Mouse (Mus musculus): ENCODE results near the gene Ganab.
"Not testable (repeated sequence)": the region's sequence is repeated elsewhere in the genome, so short reads cannot be mapped to it uniquely, and the experiment has no call there.

Gene Ganab

DNA sequence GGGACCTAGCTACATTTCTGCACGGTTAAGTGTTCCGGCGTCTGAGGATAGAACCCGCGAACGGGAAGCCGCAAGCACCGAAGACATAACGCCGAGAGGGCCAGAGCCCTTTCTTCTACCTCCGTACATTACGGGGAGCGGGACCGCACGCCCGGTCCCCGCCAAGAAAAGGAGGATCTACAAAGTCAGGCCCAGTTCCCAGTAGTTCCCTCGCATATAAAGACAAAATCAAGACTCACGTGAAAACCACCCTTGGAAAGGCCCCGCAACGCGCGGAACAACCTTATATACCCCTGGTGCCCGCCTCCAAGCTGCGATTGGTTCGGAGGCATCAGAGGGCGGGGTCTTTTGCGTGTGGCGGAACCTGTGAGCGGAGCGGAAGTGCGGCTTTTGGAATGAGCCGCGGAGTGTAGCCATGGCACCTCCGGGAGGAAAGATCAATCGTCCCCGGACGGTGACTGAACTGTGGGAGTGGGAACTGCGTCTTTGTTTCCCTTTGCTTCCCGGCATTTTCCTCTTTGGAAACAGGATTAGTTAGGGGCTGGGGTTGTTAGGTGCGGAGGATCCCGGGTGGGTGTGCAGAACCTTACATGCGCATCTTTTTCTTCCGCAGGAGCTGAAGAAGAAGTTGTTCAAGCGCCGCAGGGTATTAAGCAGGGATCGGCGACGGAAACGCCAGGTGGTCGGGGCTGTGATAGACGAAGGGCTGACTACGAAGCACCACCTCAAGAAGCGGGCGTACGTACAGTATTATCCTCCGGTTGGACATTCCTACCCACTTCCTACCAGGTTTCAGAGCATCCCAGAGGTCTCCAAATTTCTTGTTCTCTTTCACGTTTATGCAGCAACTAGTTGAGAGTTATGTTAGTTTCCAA lies 9.1 kb upstream of the Ganab start, which contains the start of the genes 1810009A15Rik and Gm49416:
1810009A15Rik (plus strand) TSS at position 343 of the 875 bp plus-strand sequence.
Gm49416 (plus strand) TSS at position 416 of the 875 bp plus-strand sequence.
- peak; percentile 95 for DNase-seq (ENCODE audit: low read depth)

DNA sequence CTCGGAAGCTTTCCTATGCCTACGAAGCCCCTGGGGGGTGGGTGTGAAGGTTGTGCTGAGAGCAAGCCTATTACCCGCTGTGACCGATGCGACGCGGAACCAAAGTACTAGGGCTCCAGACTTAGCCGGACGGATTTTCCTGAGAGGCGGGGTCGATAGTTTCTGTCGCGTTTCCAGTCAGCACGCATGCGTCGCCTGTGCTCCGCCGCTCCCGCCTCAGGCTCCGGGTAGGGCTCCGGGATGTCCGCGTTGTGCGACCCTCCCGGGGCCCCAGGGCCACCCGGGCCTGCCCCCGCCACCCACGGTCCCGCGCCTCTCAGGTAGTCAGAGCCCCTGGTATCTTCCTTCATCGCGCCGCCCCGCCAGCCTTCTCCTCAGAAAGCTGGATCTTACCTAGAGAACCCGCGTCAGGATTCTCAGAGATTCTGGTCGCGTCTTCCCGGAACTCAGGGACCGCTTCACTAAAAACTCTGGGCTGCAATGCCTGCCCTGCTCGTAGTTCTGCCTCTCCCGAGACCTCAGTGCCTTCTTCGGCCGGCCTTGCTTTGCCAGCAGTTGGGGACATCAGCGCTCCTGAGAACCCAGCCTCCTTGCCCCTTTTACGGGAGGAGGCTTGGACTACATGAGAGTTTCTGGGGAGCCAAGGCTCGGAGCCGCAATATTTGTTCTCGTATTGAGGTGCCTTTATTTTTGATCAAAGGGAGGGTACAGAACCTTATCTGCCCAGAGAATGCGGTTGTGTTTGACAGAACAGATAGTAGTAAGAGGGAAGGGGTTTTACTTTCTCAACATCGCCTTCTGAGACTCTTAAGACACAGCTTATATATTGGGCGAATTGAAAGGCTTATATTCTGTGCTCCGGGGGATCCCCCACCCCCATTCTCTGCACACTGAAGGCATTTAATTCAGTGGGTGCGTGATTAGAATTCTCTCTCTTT lies 4.8 kb upstream of the Ganab start, which contains the start of gene Ints5:
Ints5 (plus strand) TSS at position 177 of the 938 bp plus-strand sequence.
- peak; percentile 90 for DNase-seq (ENCODE audit: low read depth)

DNA sequence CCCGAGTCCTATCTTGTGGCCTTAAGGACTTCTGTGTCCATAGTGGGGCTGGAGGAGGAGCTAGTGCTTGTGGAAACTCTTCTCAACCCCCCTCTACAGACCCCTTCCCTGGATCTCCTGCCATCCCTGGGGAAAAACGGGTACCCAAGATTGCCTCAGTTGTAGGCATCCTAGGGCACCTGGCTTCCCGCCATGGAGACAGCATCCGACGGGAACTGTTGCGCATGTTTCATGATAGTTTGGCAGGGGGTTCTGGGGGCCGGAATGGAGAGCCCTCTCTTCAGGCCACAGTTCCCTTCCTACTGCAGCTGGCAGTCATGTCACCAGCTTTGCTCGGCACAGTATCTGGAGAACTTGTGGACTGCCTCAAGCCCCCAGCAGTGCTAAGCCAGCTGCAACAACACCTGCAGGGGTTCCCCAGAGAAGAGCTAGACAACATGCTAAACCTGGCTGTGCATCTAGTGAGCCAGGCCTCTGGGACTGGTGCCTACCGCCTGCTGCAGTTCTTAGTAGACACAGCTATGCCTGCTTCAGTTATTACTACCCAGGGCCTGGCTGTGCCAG lies 2.4 kb upstream of the Ganab start:
- DNase-seq (ENCODE audit: low read depth) = no peak

DNA sequence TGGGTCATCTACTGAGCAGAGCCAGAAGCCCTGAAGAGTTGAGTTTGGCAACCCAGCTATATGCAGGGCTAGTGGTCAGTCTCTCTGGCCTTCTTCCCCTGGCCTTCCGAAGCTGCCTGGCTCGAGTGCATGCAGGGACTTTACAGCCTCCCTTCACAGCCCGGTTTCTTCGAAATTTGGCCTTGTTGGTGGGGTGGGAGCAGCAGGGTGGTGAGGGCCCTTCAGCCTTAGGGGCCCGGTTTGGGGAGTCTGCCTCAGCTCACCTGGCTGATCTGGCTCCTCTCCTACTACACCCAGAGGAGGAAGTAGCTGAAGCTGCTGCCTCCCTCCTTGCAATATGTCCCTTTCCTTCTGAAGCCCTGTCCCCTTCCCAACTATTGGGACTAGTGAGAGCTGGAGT lies 1.6 kb upstream of the Ganab start:
- not testable (repeated sequence) for DNase-seq (ENCODE audit: low read depth)

DNA sequence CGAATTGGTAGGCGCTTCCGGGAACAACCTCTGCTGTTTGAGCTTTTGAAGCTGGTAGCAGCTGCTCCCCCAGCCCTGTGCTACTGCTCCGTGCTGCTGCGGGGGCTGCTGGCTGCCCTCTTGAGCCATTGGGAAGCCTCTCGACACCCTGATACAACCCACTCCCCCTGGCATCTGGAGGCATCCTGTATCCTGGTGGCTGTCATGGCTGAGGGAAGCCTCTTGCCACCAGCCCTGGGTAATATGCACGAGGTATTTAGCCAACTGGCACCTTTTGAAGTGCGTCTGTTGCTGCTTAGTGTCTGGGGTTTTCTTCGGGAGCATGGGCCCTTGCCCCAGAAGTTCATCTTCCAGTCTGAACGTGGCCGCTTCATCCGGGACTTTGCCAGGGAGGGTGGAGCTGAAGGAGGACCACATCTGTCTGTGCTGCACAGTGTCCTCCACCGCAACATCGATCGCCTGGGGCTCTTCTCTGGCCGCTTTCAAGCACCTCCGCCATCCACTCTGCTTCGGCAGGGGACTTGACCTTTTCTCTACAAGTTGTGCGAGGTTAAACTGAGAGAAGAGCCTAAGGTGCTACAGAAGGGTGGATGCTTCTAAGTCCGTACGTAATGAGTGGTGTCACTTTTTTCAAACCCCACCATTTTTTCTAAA lies 533 bp upstream of the Ganab start:
- DNase-seq (ENCODE audit: low read depth) = not testable (repeated sequence)

DNA sequence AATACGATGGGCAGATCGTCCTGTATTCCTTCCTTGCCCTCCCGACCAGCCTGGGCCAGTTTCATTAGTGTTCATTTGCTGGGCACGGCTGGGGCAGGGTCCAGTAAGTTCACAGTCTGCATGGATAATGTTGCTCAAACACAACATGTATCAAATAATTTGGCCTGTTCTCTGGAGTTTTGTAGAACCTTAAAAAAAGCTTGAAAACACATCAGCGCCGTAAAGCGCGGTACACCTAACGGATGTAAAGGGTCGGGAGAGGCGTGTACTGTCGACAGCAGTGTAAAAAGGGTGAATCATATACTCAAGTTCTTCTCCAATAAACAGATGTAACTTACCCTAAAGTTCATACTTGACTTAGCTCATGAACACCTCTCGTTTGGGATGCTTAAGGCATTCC lies 705 bp downstream of the Ganab start:
- no peak for DNase-seq (ENCODE audit: low read depth)

DNA sequence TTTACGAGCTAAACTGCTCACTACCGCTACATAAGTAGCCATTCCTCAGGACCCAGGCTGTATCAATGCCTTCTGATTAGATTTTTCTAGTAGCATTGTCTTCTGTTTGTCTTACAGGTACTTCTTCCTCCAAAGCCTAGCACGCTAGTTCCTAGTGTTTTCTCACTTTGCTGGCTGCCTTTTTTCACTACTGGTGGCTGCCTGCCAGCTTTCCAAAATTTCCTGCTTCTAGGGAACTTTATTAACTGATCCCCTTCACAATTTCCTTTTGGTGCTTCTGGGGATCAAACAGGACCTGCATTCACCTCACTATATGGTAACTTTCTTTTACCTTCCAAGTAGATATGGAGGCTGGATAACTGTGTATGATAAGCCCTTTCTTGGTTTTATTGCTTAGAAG lies 1.2 kb downstream of the Ganab start:
- DNase-seq (ENCODE audit: low read depth) = no peak

DNA sequence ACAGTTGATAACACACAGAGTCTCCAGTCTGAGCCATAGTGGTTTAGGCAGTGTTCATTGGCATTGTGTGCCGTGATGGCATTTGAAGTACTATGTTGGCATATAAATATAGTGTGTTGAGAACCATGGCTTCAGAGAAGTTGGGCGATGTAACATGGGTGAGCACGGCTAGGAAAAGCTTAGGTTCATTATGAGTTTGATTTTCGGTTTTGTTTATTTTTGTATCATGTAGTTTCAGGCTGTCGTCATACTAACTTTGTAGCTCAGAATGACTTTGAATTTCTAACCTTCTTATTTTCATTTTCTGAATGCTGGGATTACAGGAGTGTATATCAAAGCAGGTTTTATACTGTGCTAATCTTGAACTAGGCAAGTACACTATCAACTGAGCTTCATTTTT lies 5.5 kb downstream of the Ganab start:
- no peak for DNase-seq (ENCODE audit: low read depth)

DNA sequence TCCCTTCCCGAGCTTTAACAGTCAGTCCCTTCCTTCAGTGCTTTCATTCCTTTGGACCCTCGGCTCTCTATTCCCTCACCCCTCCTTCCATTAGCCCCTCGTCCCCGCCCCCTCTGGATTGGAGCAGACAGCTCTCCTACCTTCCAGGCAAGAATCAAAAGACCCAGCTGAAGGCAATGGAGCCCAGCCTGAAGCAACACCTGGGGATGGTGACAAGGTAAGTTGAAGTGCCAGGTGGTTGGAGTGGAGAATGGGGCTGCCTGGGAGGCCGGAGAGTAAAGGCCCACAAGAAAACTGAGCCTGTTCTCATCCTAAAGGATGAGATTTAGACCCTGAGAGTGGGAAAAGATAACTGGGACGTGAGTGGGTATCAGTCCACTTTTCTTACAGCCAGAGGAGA lies 10.7 kb downstream of the Ganab start:
- DNase-seq (ENCODE audit: low read depth) = no peak

DNA sequence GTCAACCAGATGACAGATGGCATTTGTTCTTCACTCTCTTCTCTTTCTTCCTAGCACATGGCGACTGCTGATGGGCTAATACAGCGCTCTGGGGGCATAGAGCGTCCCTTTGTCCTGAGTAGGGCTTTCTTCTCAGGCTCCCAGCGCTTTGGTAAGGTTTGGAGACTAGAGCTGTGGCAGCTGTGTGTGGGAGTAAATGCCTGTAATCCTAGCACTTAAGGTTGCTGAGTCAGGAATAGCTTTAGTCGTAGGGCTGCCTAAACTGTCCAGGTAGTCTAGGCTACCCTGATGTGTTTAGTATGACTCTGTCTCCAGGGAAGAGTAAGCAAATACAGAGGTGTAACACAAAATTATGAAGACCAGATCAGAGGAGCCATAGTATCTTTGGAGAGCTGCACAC lies 13.9 kb downstream of the Ganab start:
- no peak for DNase-seq (ENCODE audit: low read depth)

DNA sequence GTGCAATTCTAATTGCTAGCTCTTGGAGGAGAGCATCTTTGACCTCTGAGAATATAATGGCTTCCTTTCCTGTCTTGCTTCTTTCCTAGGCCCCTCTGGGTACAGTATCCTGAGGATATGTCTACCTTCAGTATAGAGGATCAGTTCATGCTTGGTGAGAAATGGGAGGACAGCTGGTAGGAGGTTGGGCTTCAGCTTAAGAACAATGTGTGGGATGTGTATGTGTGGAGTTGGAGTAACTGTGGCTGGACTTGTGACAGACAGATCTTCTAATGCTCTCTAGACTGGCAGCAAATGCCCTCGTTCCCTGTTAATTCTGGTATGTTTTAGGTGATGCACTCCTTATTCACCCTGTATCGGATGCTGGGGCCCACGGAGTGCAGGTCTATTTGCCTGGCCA lies 16.3 kb downstream of the Ganab start:
- no peak for DNase-seq (ENCODE audit: low read depth)

DNA sequence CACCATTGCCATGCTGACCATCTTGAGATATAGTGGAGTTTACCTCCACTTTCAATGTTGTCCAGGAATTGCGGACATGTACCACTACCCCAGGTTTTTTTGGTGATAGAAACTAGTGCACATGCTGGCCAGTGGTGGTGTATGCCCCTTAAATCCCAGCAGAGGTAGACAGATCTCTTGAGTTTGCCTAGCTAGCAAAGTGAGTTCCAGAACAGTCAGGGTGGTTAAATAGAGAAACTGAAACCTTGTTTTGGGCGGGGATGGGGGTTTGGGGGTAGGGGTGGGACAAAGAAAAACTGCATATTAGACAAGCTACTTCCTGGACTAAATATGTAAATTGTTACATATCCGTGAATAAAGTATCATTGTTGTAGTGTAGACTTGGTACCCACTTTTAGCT lies 21.1 kb downstream of the Ganab start:
- DNase-seq (ENCODE audit: low read depth) = no peak

DNA sequence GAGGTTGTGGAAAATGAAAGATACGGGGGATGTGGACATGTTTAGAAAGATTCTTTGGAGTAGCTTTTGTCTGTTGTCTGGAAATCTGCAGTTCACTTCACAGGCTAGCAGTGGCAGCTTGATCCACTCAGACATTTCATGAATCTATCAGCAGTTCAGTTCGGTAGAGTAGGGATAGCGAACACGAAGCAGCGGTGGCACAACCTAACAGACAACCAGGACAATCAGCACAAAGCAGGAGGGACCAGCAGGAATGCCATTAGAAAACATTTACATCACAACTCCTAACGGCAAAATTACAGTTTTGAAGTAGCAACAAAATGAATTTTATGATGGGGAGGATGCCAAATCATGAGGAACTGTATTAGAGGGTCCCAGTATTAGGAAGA lies 21.8 kb downstream of the Ganab start:
- DNase-seq (ENCODE audit: low read depth) = no peak

DNA sequence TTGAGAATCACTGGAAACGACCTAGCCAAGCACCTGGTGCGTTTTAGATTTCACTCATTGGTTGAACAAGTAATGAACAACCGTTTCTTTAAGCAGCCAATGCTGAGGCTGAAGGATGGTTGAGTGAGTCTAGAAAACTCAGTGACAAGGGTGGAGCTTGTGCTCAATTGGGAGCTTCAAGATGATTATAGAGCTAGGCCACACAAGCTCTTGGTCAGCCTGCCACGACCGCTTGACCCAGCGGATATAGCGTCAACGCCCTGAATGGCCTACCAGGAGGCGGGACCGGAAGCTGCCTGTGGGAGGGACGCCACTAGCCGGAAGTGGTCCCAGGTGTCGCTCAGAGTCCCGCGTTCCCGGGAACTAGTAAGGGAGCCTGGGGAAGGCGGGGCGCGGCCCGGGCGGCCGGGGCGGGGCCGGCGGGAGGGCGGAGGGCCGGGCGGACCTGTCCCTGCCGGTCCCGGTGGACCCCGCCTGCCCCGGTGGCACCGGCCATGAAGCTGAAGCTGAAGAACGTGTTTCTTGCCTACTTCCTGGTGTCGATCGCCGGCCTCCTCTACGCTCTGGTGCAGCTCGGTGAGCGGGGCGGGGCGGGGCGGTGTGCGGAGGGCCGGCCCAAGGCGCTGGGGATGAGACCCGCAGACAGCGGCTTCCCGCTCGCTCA lies 22.3 kb downstream of the Ganab start, which contains the start of gene B3gat3:
B3gat3 (plus strand) TSS at position 302 of the 664 bp plus-strand sequence.
- peak; percentile 85 for DNase-seq (ENCODE audit: low read depth)

DNA sequence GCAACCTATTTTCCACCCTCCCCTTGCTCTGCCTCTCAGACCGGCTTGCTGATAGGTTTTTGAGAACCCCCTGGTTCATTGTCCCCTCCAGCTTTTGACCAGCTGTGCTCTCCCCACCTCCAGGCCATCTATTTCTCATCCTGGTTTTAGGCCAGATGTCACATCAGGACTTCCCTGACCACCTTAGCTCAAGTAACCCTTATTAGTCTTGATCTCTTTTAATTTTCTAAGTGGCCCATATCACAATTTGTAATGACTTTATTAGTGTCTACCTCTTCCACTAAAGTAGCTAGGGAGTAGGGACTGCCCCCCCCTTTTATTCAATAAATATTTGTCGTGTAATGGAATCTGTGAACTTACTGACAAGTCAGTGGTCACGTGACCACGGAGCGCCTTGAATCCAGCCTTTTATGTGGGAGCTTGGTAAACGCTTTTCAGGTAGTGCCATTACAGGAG lies 23.0 kb downstream of the Ganab start:
- no peak for DNase-seq (ENCODE audit: low read depth)

DNA sequence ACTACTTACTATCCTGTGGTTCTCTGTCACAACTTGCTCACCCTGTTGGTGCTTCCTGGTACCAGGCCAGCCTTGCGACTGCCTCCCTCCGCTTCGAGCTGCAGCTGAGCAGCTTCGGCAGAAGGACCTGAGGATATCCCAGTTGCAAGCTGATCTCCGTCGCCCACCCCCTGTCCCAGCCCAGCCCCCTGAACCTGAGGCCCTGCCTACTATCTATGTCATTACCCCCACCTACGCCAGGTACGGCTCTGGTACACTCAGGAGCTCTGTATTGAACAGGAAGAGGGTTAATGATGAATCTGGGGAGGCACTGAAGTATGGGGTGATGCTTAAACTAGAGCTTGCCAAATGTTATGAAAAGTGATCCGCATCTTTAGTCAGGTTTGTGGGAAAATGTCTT lies 23.9 kb downstream of the Ganab start:
- no peak for DNase-seq (ENCODE audit: low read depth)

DNA sequence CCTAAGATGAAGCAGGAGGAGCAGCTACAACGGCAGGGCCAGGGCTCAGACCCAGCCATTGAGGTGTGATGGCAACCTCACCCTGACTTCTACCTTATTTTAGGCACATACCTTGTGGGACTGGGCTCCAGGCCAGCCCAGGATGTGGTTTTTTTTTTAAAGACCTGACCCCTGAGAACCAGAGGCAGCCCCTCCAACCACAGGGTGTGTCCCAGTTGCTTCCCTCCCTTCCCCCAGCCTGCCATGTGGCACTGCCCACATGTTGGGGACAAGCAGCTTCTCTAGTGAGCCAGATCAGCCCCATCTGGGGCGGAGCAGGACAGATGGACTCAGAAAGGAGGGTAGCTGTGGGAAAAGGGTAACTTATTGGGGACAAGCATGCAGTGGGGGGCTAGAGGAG lies 28.9 kb downstream of the Ganab start:
- DNase-seq (ENCODE audit: low read depth) = no peak

DNA sequence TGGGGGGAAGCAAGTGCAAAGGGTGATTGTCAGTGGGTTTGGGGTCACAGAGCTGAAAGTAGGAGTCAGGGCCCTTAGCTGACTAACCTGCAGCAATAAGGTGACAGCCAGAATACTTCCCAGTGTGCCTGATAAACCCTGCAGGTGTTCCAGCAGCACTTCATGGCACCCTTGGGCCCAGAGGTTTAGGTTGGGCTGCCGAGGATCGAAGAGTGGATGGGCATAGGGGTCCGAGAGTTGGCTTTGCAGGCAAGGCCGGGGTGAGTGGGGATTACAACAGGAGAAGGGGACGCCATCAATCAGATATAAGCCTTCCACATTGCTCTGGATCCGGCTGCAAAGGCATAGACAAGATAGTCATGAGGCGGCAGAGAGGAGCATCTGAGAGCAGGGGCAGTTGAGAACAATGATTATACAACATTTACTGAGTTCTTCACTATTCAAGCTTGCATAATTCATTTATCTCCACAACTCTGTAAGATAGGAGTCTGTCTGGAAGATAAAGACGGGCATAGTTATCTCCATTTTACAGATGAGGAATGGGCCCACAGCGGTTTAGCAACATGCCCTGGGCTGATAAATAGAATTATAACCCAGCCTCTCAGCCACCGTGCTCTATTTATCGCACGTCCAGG lies 30.1 kb downstream of the Ganab start:
- no peak for DNase-seq (ENCODE audit: low read depth)

DNA sequence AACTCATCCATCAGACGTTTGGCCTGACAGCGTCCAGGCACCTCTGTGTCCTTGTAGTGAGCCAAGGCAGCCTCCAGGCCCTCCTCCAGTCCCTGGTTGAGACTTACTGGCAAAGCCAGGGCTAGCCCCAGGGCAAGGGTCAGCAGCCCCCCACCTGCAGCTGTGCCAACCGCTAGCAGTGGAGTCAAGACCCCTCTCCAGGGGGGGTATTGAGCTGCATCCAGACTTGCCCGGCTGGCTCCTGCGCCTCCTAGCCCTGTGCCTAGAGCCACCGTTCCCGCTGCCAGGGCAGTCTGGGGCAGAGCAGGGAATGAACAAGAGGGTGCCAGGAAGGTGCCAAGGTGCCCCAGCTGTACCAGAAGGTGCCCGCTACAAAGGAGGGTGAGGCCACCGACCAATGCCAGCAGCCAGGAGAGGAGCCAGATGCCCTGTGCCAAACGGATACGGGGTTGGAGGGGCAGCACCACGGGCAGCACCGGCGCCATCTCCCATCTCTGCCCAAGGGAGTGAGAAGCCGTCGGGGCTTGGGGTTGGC lies 30.9 kb downstream of the Ganab start:
- no peak for DNase-seq (ENCODE audit: low read depth)
